Mouse (Mus musculus): ENCODE measurements around the gene Adamts14.

The Adamts14 gene

GRCm38 (mm10) chr10:61275669-61276110 lies 2.5 kb upstream of the Adamts14 start:
- DNase-seq (ENCODE audit: low spot score), result no peak

GRCm38 (mm10) chr10:61274532-61274931 lies 1.3 kb upstream of the Adamts14 start:
- DNase-seq (ENCODE audit: low spot score), result no peak

- no peak for DNase-seq (ENCODE audit: low spot score)
Measured at GRCm38 (mm10) chr10:61273844-61274215, 592 bp upstream of the Adamts14 start.

- DNase-seq (ENCODE audit: low spot score), result no peak
Measured at GRCm38 (mm10) chr10:61272631-61273030, 607 bp downstream of the Adamts14 start.

- DNase-seq (ENCODE audit: low spot score), result no peak
Measured at GRCm38 (mm10) chr10:61272089-61272626, 1.1 kb downstream of the Adamts14 start.

GRCm38 (mm10) chr10:61267378-61267777 lies 5.9 kb downstream of the Adamts14 start:
- DNase-seq (ENCODE audit: low spot score), result no peak

GRCm38 (mm10) chr10:61263606-61264005 lies 9.6 kb downstream of the Adamts14 start:
- DNase-seq (ENCODE audit: low spot score), result no peak

GRCm38 (mm10) chr10:61261229-61262156 lies 11.7 kb downstream of the Adamts14 start:
- DNase-seq (ENCODE audit: low spot score), result no peak

- DNase-seq (ENCODE audit: low spot score), result no peak
Measured at GRCm38 (mm10) chr10:61258131-61258530, 15.1 kb downstream of the Adamts14 start.

- DNase-seq (ENCODE audit: low spot score), result no peak
Measured at GRCm38 (mm10) chr10:61256665-61257064, 16.6 kb downstream of the Adamts14 start.

GRCm38 (mm10) chr10:61255190-61255589 lies 18.0 kb downstream of the Adamts14 start:
- no peak for DNase-seq (ENCODE audit: low spot score)

GRCm38 (mm10) chr10:61254761-61255160 lies 18.5 kb downstream of the Adamts14 start:
- peak; percentile 25 for DNase-seq (ENCODE audit: low spot score)

- DNase-seq (ENCODE audit: low spot score), result no peak
Measured at GRCm38 (mm10) chr10:61249951-61250350, 23.3 kb downstream of the Adamts14 start.

- no peak for DNase-seq (ENCODE audit: low spot score)
Measured at GRCm38 (mm10) chr10:61248596-61249114, 24.6 kb downstream of the Adamts14 start.

- no peak for DNase-seq (ENCODE audit: low spot score)
Measured at GRCm38 (mm10) chr10:61246288-61246687, 26.9 kb downstream of the Adamts14 start.

GRCm38 (mm10) chr10:61241961-61242421 lies 31.2 kb downstream of the Adamts14 start:
- no peak for DNase-seq (ENCODE audit: low spot score)

GRCm38 (mm10) chr10:61240108-61240920 lies 32.9 kb downstream of the Adamts14 start:
- no peak for DNase-seq (ENCODE audit: low spot score)

GRCm38 (mm10) chr10:61237391-61237785 lies 35.9 kb downstream of the Adamts14 start:
- DNase-seq (ENCODE audit: low spot score), result no peak

- DNase-seq (ENCODE audit: low spot score), result no peak
Measured at GRCm38 (mm10) chr10:61236683-61237390, 36.4 kb downstream of the Adamts14 start.

GRCm38 (mm10) chr10:61235677-61236267 lies 37.5 kb downstream of the Adamts14 start:
- DNase-seq (ENCODE audit: low spot score), result no peak

- no peak for DNase-seq (ENCODE audit: low spot score)
Measured at GRCm38 (mm10) chr10:61234319-61234718, 38.9 kb downstream of the Adamts14 start.
